Mouse (Mus musculus) G1E (cell line): ENCODE data around the gene Cdk13.

Experiments used
- CTCF ChIP-seq: IDR thresholded peaks from 2 replicates; pipeline ENCODE4 v1.5.1; 2012; ENCODE audit warnings: low read depth, low read length, inconsistent platforms, mixed read lengths
- TAL1 ChIP-seq: conservative IDR thresholded peaks from 2 replicates; pipeline ENCODE4 v1.6.1; 2012; ENCODE audit warnings: low read depth, low read length, inconsistent platforms, mixed read lengths

GRCm38 (mm10) chr13:17754997-17755396 is 49.9 kb downstream of the Cdk13 start:
- no peak for TF ChIP-seq CTCF
- TF ChIP-seq TAL1 = no peak
